In the genomic region with DNA sequence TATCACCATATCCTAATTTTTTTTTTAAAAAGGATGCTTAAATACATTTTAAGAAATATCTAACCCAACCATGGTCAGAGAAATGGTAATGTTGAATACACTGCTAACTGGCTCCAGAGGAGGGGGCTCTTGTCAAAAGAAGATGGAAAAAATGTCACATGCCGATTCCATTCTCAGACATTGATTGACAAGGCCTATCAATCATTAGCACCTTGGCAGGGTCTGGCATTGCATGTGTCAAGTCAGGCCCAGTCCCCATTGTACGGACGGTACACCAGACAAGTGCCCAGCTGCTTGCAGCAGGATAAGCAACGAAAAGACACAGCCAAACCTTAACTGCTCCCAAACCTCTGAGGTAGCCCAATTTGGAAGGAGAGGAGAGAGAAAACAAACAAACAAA, we compare ENCODE assay signal across 29 mouse cellular contexts. TPM values are rescaled to one million over a fixed set of nuclear protein-coding genes. Genes with fewer than 3 reads are reported as not detected.
A peak's percentile ranks its signal among the peaks of the same experiment; 100 is the strongest.
DNase-seq lines count a peak whose midpoint lies in the region; ATAC-seq and TF ChIP-seq lines count a peak whose summit lies in the region.
"Had no signal": no experiment of that assay in that cellular context is flagged by ENCODE, and none has a peak within 500 bp of the region (broad histone marks: within the 10 kb centered on the region; RNA-seq: fewer than 3 reads in every experiment).

No protein-coding gene starts in this region.

- peak in 1 of 2 experiments; percentile 38 for DNase-seq in heart, adult 2 months
- no peak for DNase-seq in kidney, postnatal 0 days (ENCODE audit: low spot score)
- DNase-seq in liver, postnatal 0 days: no peak
- DNase-seq in ovary, postnatal 36 days (ENCODE audit: low spot score): no peak
- DNase-seq: adrenal gland, postnatal 14 days; cerebellum, adult 9-10 months; forebrain, postnatal 0 days; gastrocnemius, postnatal 36 days; heart, postnatal 10 days; layer of hippocampus, adult 9-11 months; left cerebral cortex, postnatal 4 days; lung, adult 18-20 months; right cerebral cortex, postnatal 14 days; thymus, postnatal 14 days had no signal

- H3K79me2 ChIP-seq in heart, adult 2 months (replicated peaks; ENCODE audit: control insufficient read depth, insufficient read depth, low read length): peaks cover 6% of the 10 kb centered on the region

- no peaks in the 10 kb centered on the region for H3K9me3 ChIP-seq in heart, embryonic 11.5 days (replicated peaks; ENCODE audit: control insufficient read depth, low read length)
- no peaks in the 10 kb centered on the region for H3K9me3 ChIP-seq in kidney, postnatal 0 days (replicated peaks; ENCODE audit: low read length)
- no peaks in the 10 kb centered on the region for H3K9me3 ChIP-seq in kidney, embryonic 14.5 days (ENCODE audit: control insufficient read depth, low read length)
- no peaks in the 10 kb centered on the region for H3K9me3 ChIP-seq in liver, postnatal 0 days (ENCODE audit: low read length)
- no peaks in the 10 kb centered on the region for H3K9me3 ChIP-seq in liver, embryonic 12.5 days (replicated peaks)
- H3K9me3 ChIP-seq: embryonic facial prominence, embryonic 10.5 days; limb, embryonic 15.5 days; midbrain, embryonic 13.5 days had no signal

- H3K27ac ChIP-seq in heart, adult 2 months: peak overlapping the region; percentile 98
- no peak overlapping the region for H3K27ac ChIP-seq in heart, embryonic 11.5 days (ENCODE audit: low read depth, low read length)
- no peak overlapping the region for H3K27ac ChIP-seq in kidney, postnatal 0 days
- H3K27ac ChIP-seq in kidney, embryonic 14.5 days (ENCODE audit: low read depth, low read length): no peak overlapping the region
- peak overlapping the region; percentile 99; the same call in 1 of the 2 replicates for H3K27ac ChIP-seq in liver, postnatal 0 days (ENCODE audit: low read depth)
- H3K27ac ChIP-seq in liver, embryonic 12.5 days: no peak overlapping the region
- peak overlapping the region; percentile 59; the same call in 1 of the 2 replicates for H3K27ac ChIP-seq in cortical plate, adult 2 months (ENCODE audit: insufficient read depth, low read length)
- H3K27ac ChIP-seq: embryonic facial prominence, embryonic 10.5 days; hindbrain, postnatal 0 days; limb, embryonic 15.5 days; midbrain, embryonic 13.5 days had no signal

- TF ChIP-seq POLR2A in heart, adult 2 months (IDR thresholded peaks at IDR 0.05; ENCODE audit: insufficient read depth, low read depth, low read length): no peak
- TF ChIP-seq POLR2A in cortical plate, adult 2 months (IDR thresholded peaks at IDR 0.05; ENCODE audit: extremely low read depth, insufficient read depth, low read length): no peak

- peaks cover 26% of the 10 kb centered on the region for H3K4me1 ChIP-seq in heart, adult 2 months (ENCODE audit: control insufficient read depth, insufficient read depth, low read length)
- peaks cover 11% of the 10 kb centered on the region for H3K4me1 ChIP-seq in heart, embryonic 11.5 days (ENCODE audit: control insufficient read depth, insufficient read depth, low read length)
- H3K4me1 ChIP-seq in kidney, postnatal 0 days (replicated peaks; ENCODE audit: insufficient read depth, low read length): peaks cover 18% of the 10 kb centered on the region
- H3K4me1 ChIP-seq in kidney, embryonic 14.5 days (ENCODE audit: control insufficient read depth, insufficient read depth, low read length): peaks cover 12% of the 10 kb centered on the region
- peaks cover 53% of the 10 kb centered on the region for H3K4me1 ChIP-seq in liver, postnatal 0 days (ENCODE audit: insufficient read depth)
- H3K4me1 ChIP-seq in liver, embryonic 12.5 days: peaks cover 30% of the 10 kb centered on the region
- peaks cover 24% of the 10 kb centered on the region for H3K4me1 ChIP-seq in cortical plate, adult 2 months (ENCODE audit: control insufficient read depth, insufficient read depth, low read length)

- intact Hi-C loops in heart, adult 2 months (cut with DNase I): loop anchor here (5.0 kb wide), 1 partner anchor 142 kb away; no protein-coding TSS in a partner anchor

- no peak overlapping the region for H3K4me2 ChIP-seq in heart, embryonic 11.5 days
- no peak overlapping the region for H3K4me2 ChIP-seq in kidney, postnatal 0 days (ENCODE audit: low read length)
- no peak overlapping the region for H3K4me2 ChIP-seq in kidney, embryonic 14.5 days (replicated peaks; ENCODE audit: low read depth, low read length)
- H3K4me2 ChIP-seq in liver, postnatal 0 days (ENCODE audit: low read depth, low read length): no peak overlapping the region
- H3K4me2 ChIP-seq in liver, embryonic 12.5 days: no peak overlapping the region
- H3K4me2 ChIP-seq: limb, embryonic 15.5 days; midbrain, embryonic 13.5 days had no signal

- H3K27me3 ChIP-seq in heart, adult 2 months (ENCODE audit: control insufficient read depth, insufficient read depth, low read length): no peaks in the 10 kb centered on the region
- H3K27me3 ChIP-seq in heart, embryonic 11.5 days (ENCODE audit: control insufficient read depth, insufficient read depth, low read length): no peaks in the 10 kb centered on the region
- H3K27me3 ChIP-seq in kidney, postnatal 0 days (ENCODE audit: insufficient read depth, low read length): no peaks in the 10 kb centered on the region
- no peaks in the 10 kb centered on the region for H3K27me3 ChIP-seq in kidney, embryonic 14.5 days (ENCODE audit: control insufficient read depth, insufficient read depth, low read length)
- no peaks in the 10 kb centered on the region for H3K27me3 ChIP-seq in liver, postnatal 0 days (ENCODE audit: insufficient read depth, low read length)
- H3K27me3 ChIP-seq in liver, embryonic 12.5 days (replicated peaks): peaks cover 26% of the 10 kb centered on the region
- H3K27me3 ChIP-seq: limb, embryonic 15.5 days; midbrain, embryonic 13.5 days had no signal

- peaks cover 13% of the 10 kb centered on the region for H3K36me3 ChIP-seq in heart, adult 2 months (ENCODE audit: control insufficient read depth, insufficient read depth, low read length)
- 0 out of 2 replicates have a peak, but pooled peaks cover 2% of the 10 kb centered on the region for H3K36me3 ChIP-seq in heart, embryonic 11.5 days (ENCODE audit: control insufficient read depth, insufficient read depth, low read length)
- 0 out of 2 replicates have a peak, but pooled peaks cover 6% of the 10 kb centered on the region for H3K36me3 ChIP-seq in kidney, postnatal 0 days (ENCODE audit: insufficient read depth, low read length)
- H3K36me3 ChIP-seq in kidney, embryonic 14.5 days (ENCODE audit: control insufficient read depth, insufficient read depth, low read length): peaks cover 7% of the 10 kb centered on the region; the same call in 1 of the 2 replicates
- H3K36me3 ChIP-seq in liver, postnatal 0 days (replicated peaks; ENCODE audit: insufficient read depth, low read length): peaks cover 18% of the 10 kb centered on the region
- peaks cover 21% of the 10 kb centered on the region for H3K36me3 ChIP-seq in liver, embryonic 12.5 days

- TF ChIP-seq CTCF in heart, adult 2 months (IDR thresholded peaks at IDR 0.05): peak; percentile 23; the same call in 1 of the 2 replicates
- 0 out of 2 replicates have a peak, but pooled peaks have one; percentile 7 for TF ChIP-seq CTCF in kidney, postnatal 0 days (IDR thresholded peaks at IDR 0.05; ENCODE audit: low read depth)
- peak; percentile 47 for TF ChIP-seq CTCF in liver, postnatal 0 days (IDR thresholded peaks at IDR 0.05; ENCODE audit: low read depth)
- TF ChIP-seq CTCF in cortical plate, adult 2 months (IDR thresholded peaks at IDR 0.05; ENCODE audit: extremely low read depth, insufficient read depth, low read length): no peak

- no peak overlapping the region for H3K9ac ChIP-seq in heart, adult 2 months (ENCODE audit: low read depth, low read length)
- no peak overlapping the region for H3K9ac ChIP-seq in heart, embryonic 11.5 days (ENCODE audit: low read depth, low read length)
- H3K9ac ChIP-seq in kidney, postnatal 0 days (ENCODE audit: low read depth, low read length): no peak overlapping the region
- H3K9ac ChIP-seq in kidney, embryonic 14.5 days (ENCODE audit: low read depth, low read length): no peak overlapping the region
- H3K9ac ChIP-seq in liver, postnatal 0 days (replicated peaks): no peak overlapping the region
- no peak overlapping the region for H3K9ac ChIP-seq in liver, embryonic 12.5 days
- H3K9ac ChIP-seq: forebrain, postnatal 0 days; limb, embryonic 15.5 days; midbrain, embryonic 13.5 days had no signal

- no peak for ATAC-seq in heart, embryonic 11.5 days (replicated peaks; ENCODE audit: insufficient number of reproducible peaks, low FRiP score, low TSS enrichment)
- ATAC-seq in kidney, postnatal 0 days (replicated peaks; ENCODE audit: low FRiP score, low read depth): no peak
- no peak for ATAC-seq in kidney, embryonic 14.5 days (ENCODE audit: low FRiP score, low TSS enrichment)
- no peak for ATAC-seq in liver, postnatal 0 days
- no peak for ATAC-seq in liver, embryonic 12.5 days
- ATAC-seq: forebrain, postnatal 0 days; hindbrain, postnatal 0 days; intestine, embryonic 16.5 days; midbrain, embryonic 13.5 days had no signal

- TF ChIP-seq EP300 in heart, adult 2 months (IDR thresholded peaks at IDR 0.05; ENCODE audit: insufficient read depth, low read depth, low read length): no peak
- peak; percentile 27; the same call in 1 of the 2 replicates for TF ChIP-seq EP300 in liver, postnatal 0 days (IDR thresholded peaks at IDR 0.05; ENCODE audit: low read depth)

- 50% methylated on average over 4 of the region's 4 CpGs for WGBS in heart, adult 2 months
- WGBS in heart, embryonic 11.5 days (ENCODE audit: insufficient replicate concordance): 50% methylated on average over 4 of the region's 4 CpGs
- 76% methylated on average over 4 of the region's 4 CpGs for WGBS in kidney, postnatal 0 days
- WGBS in kidney, embryonic 14.5 days: 86% methylated on average over 4 of the region's 4 CpGs
- 35% methylated on average over 4 of the region's 4 CpGs for WGBS in liver, postnatal 0 days (ENCODE audit: insufficient replicate concordance)
- WGBS in liver, embryonic 12.5 days (ENCODE audit: insufficient replicate concordance): 45% methylated on average over 4 of the region's 4 CpGs

- no peak overlapping the region for H3K4me3 ChIP-seq in heart, adult 2 months
- no peak overlapping the region for H3K4me3 ChIP-seq in heart, embryonic 11.5 days (ENCODE audit: low read depth, low read length)
- no peak overlapping the region for H3K4me3 ChIP-seq in kidney, postnatal 0 days (replicated peaks; ENCODE audit: low read depth, low read length)
- H3K4me3 ChIP-seq in kidney, embryonic 14.5 days (ENCODE audit: low read length): no peak overlapping the region
- H3K4me3 ChIP-seq in liver, postnatal 0 days (ENCODE audit: low read depth, low read length): no peak overlapping the region
- no peak overlapping the region for H3K4me3 ChIP-seq in liver, embryonic 12.5 days
- no peak overlapping the region for H3K4me3 ChIP-seq in cortical plate, adult 2 months (ENCODE audit: insufficient read depth, low read length)
- H3K4me3 ChIP-seq: embryonic facial prominence, embryonic 10.5 days; limb, embryonic 15.5 days; midbrain, embryonic 13.5 days had no signal

RNA-seq across cellular contexts. Expression of a gene that starts 22.0 kb away (rescaled TPM):
- not detected for total RNA-seq in heart, adult 2 months (2021)
- polyA plus RNA-seq in heart, adult 2 months (2012; rRNA removed): not detected in 2 replicates
- not detected in 2 replicates for polyA plus RNA-seq in heart, embryonic 11.5 days (2014; fragmentation: Nextera tagmentation; extraction: Ambion mirVana)
- not detected in 2 replicates for polyA plus RNA-seq in kidney, postnatal 0 days (2015; fragmentation: Nextera tagmentation; extraction: Ambion mirVana)
- polyA plus RNA-seq in kidney, embryonic 14.5 days (2014; fragmentation: Nextera tagmentation; extraction: Ambion mirVana): 0.35 TPM in 1 of 2 replicates, not detected in the other
- 0.14 TPM in 1 of 2 replicates, not detected in the other for polyA plus RNA-seq in liver, postnatal 0 days (2015; fragmentation: Nextera tagmentation; extraction: Ambion mirVana)
- polyA plus RNA-seq in liver, embryonic 12.5 days (2016; fragmentation: Nextera tagmentation; extraction: Ambion mirVana): not detected in 2 replicates
- polyA plus RNA-seq in cortical plate, adult 2 months (2012; rRNA removed): not detected in 2 replicates
- total RNA-seq: adrenal gland, postnatal 14 days; common myeloid progenitor, adult 5-6 weeks; forebrain, postnatal 0 days; gastrocnemius, postnatal 36 days; heart, postnatal 10 days; hindbrain, postnatal 0 days; left cerebral cortex, adult 18-20 months; left cerebral cortex, postnatal 4 days; megakaryocyte, adult 5-6 weeks; monocyte, adult 5-6 weeks had no signal
- polyA plus RNA-seq: embryonic facial prominence, embryonic 10.5 days; forebrain, postnatal 0 days; hindbrain, postnatal 0 days; intestine, embryonic 16.5 days; limb, embryonic 15.5 days; neural tube, embryonic 11.5 days; testis, adult 2 months had no signal

RNA-seq across cellular contexts. Expression of a gene that starts 44.1 kb away (rescaled TPM):
- total RNA-seq in heart, adult 2 months (2021): 10 to 100 TPM; 50.0 to 54.6 TPM
- polyA plus RNA-seq in heart, adult 2 months (2012; rRNA removed): 21.6 and 24.6 TPM in 2 replicates
- polyA plus RNA-seq in heart, embryonic 11.5 days (2014; fragmentation: Nextera tagmentation; extraction: Ambion mirVana): 16.3 and 18.8 TPM in 2 replicates
- polyA plus RNA-seq in kidney, postnatal 0 days (2015; fragmentation: Nextera tagmentation; extraction: Ambion mirVana): 27.5 and 28.8 TPM in 2 replicates
- 23.0 and 23.2 TPM in 2 replicates for polyA plus RNA-seq in kidney, embryonic 14.5 days (2014; fragmentation: Nextera tagmentation; extraction: Ambion mirVana)
- polyA plus RNA-seq in liver, postnatal 0 days (2015; fragmentation: Nextera tagmentation; extraction: Ambion mirVana): 25.5 and 25.7 TPM in 2 replicates
- polyA plus RNA-seq in liver, embryonic 12.5 days (2016; fragmentation: Nextera tagmentation; extraction: Ambion mirVana): 17.7 and 20.8 TPM in 2 replicates
- polyA plus RNA-seq in cortical plate, adult 2 months (2012; rRNA removed): 59.6 and 64.2 TPM in 2 replicates

Comparison
In these comparisons a context has a peak if more than half of its experiments do, and no peak if none do; other contexts are left out.
1. H3K27ac ChIP-seq: peak in heart, adult 2 months (single experiment), liver, postnatal 0 days (single experiment) and cortical plate, adult 2 months (single experiment); none in heart, embryonic 11.5 days (single experiment), kidney, postnatal 0 days (single experiment), kidney, embryonic 14.5 days (single experiment) and liver, embryonic 12.5 days (single experiment).